Mouse (Mus musculus) cerebellum, adult 2 months (tissue): ENCODE results near the gene Espn.

Experiments used
- CTCF ChIP-seq: fragments of 200-500 bp; IDR thresholded peaks from 2 replicates; pipeline ENCODE4 v1.5.1; 2011; ENCODE audit warnings: low read depth, mild to moderate bottlenecking, control low read depth, low read length, moderate library complexity, borderline replicate concordance; ENCODE audit not compliant: insufficient read depth
- POLR2A ChIP-seq: fragments of 200-500 bp; IDR thresholded peaks from 2 replicates; pipeline ENCODE4 v1.6.1; 2011; ENCODE audit warnings: low read length, control low read depth, borderline replicate concordance; ENCODE audit not compliant: insufficient read depth

DNA sequence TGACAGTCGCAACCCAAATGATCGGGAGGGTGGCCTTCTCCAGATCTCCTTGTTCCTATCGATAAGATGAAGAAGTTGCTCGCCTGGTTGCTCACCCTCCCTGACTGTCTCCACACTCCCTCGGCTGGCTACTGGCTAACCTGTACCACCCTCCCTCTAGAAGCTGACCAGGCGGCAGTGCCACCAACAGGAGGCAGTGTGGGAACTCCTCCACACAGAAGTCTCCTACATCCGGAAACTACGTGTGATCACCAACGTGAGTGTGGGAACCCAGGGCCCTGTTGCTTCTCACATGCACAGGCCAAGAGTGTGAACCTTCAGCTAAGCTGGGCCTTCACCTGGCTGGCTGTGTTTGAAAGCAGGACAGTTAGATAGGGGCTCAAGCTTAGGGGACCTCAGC lies 45.4 kb downstream of the Espn start:
- no peak for TF ChIP-seq CTCF
- no peak for TF ChIP-seq POLR2A
